Mouse (Mus musculus) 416B (cell line): ENCODE data around the gene Trip6.

ENCODE experiments used
- DNase-seq: peaks from one replicate; pipeline ENCODE4 v3.0.0; 2011; ENCODE audit warnings: low read depth

Trip6 gene

GRCm38 (mm10) chr5:137314193-137315083, at the start of gene Trip6:
Gene Trip6, minus strand, starts transcription at chr5:137314404.
- DNase-seq = peak; percentile 76

DNA sequence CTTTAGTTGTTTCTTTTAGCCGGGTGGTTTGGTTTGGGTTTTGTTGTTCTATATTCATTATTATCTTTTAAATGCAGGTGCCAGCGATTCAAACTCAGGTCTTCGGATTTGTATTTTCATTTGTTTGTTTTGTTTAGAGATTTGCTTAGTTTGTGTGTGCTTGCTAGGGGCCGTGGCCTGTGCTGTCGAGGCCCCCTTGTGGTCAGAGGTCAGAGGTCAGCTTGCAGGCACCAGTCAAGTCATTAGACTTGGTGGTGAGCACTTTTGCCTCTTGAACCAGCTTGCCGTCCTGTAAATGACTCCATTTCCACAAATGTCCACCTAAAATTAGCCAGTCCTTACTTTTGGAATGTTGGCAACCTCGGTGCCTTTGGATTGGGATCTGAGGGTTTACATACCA, 44.2 kb upstream of the Trip6 start:
- no peak for DNase-seq

DNA sequence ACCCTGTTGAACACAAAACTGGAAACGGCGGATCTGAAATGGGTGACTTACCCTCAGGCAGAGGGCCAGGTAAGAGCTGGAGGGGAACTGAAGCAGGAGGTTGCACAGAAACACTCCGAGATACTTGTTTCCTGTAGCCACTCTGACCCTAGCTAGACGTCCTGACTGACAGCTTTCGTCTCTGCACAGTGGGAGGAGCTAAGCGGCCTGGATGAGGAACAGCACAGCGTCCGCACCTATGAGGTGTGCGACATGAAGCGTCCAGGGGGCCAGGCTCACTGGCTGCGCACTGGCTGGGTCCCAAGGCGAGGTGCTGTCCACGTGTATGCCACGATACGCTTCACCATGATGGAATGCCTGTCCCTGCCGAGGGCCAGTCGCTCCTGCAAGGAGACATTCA, 39.9 kb upstream of the Trip6 start:
- no peak for DNase-seq

GRCm38 (mm10) chr5:137352011-137352975, 38.1 kb upstream of the Trip6 start:
- no peak for DNase-seq

DNA sequence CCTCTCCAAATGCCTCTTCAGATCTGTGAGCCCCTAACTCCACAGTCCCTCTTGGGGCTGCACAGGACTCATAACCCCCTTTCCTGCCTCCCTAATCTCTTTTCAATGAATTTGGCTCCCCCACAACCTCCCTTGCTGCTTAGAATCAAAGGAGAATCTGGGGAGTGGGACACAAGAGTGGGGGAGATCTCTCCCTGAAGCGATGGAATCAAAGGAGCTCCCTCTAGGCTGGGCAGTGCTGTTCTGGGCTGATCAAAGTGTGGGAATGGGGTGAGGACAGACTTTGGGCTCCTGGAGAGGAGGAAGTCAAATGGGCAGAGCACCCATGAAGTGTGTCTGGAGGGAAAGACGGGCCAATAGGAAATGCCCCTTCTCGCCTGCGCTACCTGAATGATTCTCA, 37.2 kb upstream of the Trip6 start:
- no peak for DNase-seq

DNA sequence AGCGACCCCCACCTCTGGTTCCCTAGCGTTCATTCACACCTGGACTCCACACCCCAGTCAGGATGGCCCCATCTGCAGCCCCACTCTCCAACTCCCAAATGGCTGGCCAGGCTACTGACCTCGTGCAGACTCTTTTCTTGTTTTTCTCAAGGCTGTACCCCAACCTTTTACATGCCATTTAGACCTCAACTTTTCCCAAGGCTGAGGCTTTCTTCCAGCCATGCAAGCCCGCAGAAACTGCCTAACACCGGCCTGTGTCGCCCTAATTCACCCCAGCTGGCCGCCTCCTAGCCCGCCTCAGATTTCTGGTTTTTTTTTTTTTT, 36.8 kb upstream of the Trip6 start:
- DNase-seq = no peak

- DNase-seq = no peak
These were observed 36.2 kb upstream of the Trip6 start for GRCm38 (mm10) chr5:137350205-137351057.

DNA sequence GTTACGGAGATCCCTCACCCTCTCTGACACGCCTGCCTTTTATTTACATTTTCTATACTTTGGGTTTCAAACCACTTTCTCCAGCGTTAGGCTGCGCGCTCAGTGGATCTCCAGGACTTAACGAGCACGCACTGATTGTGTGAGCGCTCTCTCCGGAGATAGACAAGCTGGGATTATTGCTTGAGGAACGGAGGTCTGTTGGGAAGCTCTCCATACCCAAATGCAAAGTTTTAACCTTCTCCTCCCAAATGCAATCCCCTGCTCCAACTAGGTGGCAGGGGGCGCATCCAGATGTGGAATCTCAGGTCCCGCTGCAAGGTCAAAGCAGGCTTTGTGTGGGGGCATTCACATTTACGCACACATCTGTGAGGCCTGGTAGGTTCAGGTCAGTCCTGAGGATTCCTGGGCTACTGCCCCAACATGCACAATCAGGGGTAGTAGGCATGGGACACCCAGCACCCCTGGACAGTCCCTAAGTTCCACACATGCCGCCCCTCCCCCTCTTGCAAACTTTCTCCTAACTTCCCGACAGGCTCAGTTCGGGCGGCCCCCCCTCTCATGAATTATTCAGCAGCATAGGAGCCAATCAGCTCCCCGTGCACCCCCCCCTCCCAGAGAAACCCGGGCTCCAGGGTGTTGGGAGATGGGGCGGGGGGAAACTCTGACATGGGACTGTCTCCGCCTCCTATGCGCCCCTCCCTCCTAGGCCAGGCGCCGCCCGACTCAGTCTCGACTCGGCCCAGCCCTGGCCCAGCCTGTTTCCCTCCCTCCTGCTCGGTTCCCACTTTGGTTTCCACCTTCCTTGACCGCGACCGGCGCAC, 35.4 kb upstream of the Trip6 start, which contains the start of gene Ephb4:
TSS of gene Ephb4 (plus strand) at position 726 of the 821 bp plus-strand sequence.
- DNase-seq = no peak

GRCm38 (mm10) chr5:137348482-137349383, 34.5 kb upstream of the Trip6 start:
- no peak for DNase-seq

GRCm38 (mm10) chr5:137347856-137348255, 33.7 kb upstream of the Trip6 start:
- DNase-seq = no peak

- no peak for DNase-seq
These were observed 32.8 kb upstream of the Trip6 start for GRCm38 (mm10) chr5:137346983-137347382.

GRCm38 (mm10) chr5:137346388-137346787, 32.2 kb upstream of the Trip6 start:
- no peak for DNase-seq

- DNase-seq = no peak
These were observed 31.6 kb upstream of the Trip6 start for GRCm38 (mm10) chr5:137345821-137346220.

DNA sequence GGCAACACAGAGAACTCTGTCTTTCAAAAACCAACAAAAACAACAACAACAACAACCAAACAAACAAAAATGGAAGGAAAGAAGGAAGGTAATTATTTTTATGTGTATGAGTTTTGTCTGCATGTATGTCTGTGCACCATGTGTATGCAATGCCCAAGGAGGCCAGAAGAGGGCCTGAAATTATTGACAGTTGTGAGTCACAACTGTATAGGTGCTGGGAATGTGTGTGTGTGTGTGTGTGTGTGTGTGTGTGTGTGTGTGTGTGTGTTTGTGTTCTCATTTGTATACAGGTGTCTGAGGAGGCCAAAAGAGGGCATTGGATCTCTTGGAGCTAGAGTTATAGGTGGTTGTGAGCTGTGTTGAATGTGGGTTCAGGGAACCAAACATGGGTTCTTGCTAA, 29.7 kb upstream of the Trip6 start:
- DNase-seq = no peak

GRCm38 (mm10) chr5:137343412-137343811, 29.2 kb upstream of the Trip6 start:
- DNase-seq = no peak

GRCm38 (mm10) chr5:137342407-137343012, 28.3 kb upstream of the Trip6 start:
- no peak for DNase-seq

DNA sequence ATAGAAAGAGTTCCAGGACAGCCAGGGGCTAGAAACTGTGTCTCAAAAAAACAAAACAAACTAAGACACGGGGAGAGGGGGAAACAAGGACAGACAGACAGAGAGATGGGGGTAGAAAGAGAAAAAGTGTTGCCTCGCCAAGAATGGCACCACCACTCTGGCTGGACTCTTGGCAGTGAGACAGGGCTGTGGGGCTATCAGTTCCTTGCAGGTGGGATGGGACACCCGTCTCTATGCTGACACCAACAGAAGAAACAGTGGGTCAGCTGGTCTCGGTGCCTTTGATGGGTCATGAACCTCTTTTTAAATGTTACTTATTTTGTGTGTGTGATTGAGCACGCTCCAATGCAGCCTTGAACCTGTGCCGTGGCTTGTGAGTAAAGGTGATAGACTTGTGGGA, 26.0 kb upstream of the Trip6 start:
- no peak for DNase-seq

GRCm38 (mm10) chr5:137339290-137339979, 25.2 kb upstream of the Trip6 start:
- no peak for DNase-seq
